Mouse (Mus musculus) CD4-positive, CD25-positive, alpha-beta regulatory T cell, adult 2 months (primary cell): ENCODE measurements around the gene Vars.
"Not testable (repeated sequence)": the region's sequence is repeated elsewhere in the genome, so short reads cannot be mapped to it uniquely, and the experiment has no call there.

Source experiments
- DNase-seq: peaks from one replicate; pipeline ENCODE4 v3.0.0-alpha.2; 2012; ENCODE audit warnings: low read depth, low spot score

The Vars gene

GRCm38 (mm10) chr17:35000717-35001451 lies at the start of gene Vars:
Vars (plus strand) TSS chr17:35000987.
- DNase-seq, result peak; percentile 89

- DNase-seq, result no peak
Measured at GRCm38 (mm10) chr17:34951636-34952377, 49.0 kb upstream of the Vars start.

- peak; percentile 83 for DNase-seq
Measured at GRCm38 (mm10) chr17:34952378-34953040, 48.3 kb upstream of the Vars start.

- DNase-seq, result no peak
Measured at GRCm38 (mm10) chr17:34953258-34953657, 47.5 kb upstream of the Vars start.

- no peak for DNase-seq
Measured at GRCm38 (mm10) chr17:34953904-34954303, 46.9 kb upstream of the Vars start.

- no peak for DNase-seq
Measured at GRCm38 (mm10) chr17:34954831-34955230, 46.0 kb upstream of the Vars start.

GRCm38 (mm10) chr17:34955884-34956283 lies 44.9 kb upstream of the Vars start:
- no peak for DNase-seq

- DNase-seq, result peak; percentile 69
Measured at GRCm38 (mm10) chr17:34956340-34956739, 44.4 kb upstream of the Vars start.

- DNase-seq, result not testable (repeated sequence)
Measured at GRCm38 (mm10) chr17:34957291-34957690, 43.5 kb upstream of the Vars start.

- not testable (repeated sequence) for DNase-seq
Measured at GRCm38 (mm10) chr17:34957966-34958365, 42.8 kb upstream of the Vars start.

- DNase-seq, result not testable (repeated sequence)
Measured at GRCm38 (mm10) chr17:34958734-34959129, 42.1 kb upstream of the Vars start.

- peak; percentile 82 for DNase-seq
Measured at GRCm38 (mm10) chr17:34959130-34959778, 41.5 kb upstream of the Vars start, which contains the start of gene Hspa1b. Hspa1b (minus strand) TSS chr17:34959238.

- DNase-seq, result peak; percentile 53
Measured at GRCm38 (mm10) chr17:34959881-34960515, 40.8 kb upstream of the Vars start.

GRCm38 (mm10) chr17:34960702-34961493 lies 39.9 kb upstream of the Vars start:
- DNase-seq, result no peak

- DNase-seq, result no peak
Measured at GRCm38 (mm10) chr17:34962125-34962524, 38.7 kb upstream of the Vars start.

GRCm38 (mm10) chr17:34962841-34963240 lies 37.9 kb upstream of the Vars start:
- no peak for DNase-seq

GRCm38 (mm10) chr17:34964640-34965049 lies 36.1 kb upstream of the Vars start:
- no peak for DNase-seq

GRCm38 (mm10) chr17:34965627-34966026 lies 35.2 kb upstream of the Vars start:
- no peak for DNase-seq

- DNase-seq, result not testable (repeated sequence)
Measured at GRCm38 (mm10) chr17:34969822-34970221, 31.0 kb upstream of the Vars start, which contains the start of gene Gm20481. Gm20481 (plus strand) TSS chr17:34969912.

GRCm38 (mm10) chr17:34970850-34971249 lies 29.9 kb upstream of the Vars start:
- not testable (repeated sequence) for DNase-seq
